Mouse (Mus musculus) gastrocnemius, postnatal 25 days (tissue): ENCODE results near the gene Epp13. TPM values are rescaled to one million over a fixed set of nuclear protein-coding genes. Genes with fewer than 3 reads are reported as not detected.
A peak's percentile ranks its signal among the peaks of the same experiment; 100 is the strongest.
"Not testable (repeated sequence)": the region's sequence is repeated elsewhere in the genome, so short reads cannot be mapped to it uniquely, and the experiment has no call there.

Experiments
- DNase-seq: peaks from one replicate; pipeline ENCODE4 v3.0.0; 2022
- long read RNA-seq, 2 experiments: library from polyadenylated mRNA; stranded (forward); transcript quantifications; one replicate each; pipeline ENCODE4 v2.0.0; 2021
- total RNA-seq, 2 experiments: library from RNA; stranded (reverse); gene quantifications; 1 replicate in 1 of 2; 2 replicates in 1 of 2; pipeline ENCODE4 v1.2.3; 2021

The Epp13 gene
- not detected for total RNA-seq
- long read RNA-seq, experiment 1, result 0 reads
- long read RNA-seq, experiment 2, result 0 reads

DNA sequence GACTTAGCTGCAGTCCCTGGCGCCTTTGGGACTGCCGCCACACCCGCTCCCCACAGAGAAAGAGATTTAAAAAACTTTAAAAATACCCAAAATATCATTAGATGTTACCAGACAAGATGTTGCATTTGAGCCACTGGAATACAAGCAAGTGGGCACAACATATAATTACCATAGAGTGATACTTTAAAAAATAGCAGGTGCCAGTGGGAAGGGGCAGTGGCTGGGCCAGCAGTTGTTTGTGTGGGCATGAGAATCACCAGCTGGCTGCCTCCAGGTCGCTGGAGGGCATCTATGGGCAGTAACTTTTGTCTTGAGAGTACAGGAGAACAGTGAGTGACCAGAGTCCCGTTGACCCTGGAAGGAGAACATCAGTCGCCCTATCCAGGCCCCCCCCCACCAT is at the start of gene Epp13:
TSS of gene Epp13 (plus strand) at position 301 of the 400 bp plus-strand sequence.
- no peak for DNase-seq

DNA sequence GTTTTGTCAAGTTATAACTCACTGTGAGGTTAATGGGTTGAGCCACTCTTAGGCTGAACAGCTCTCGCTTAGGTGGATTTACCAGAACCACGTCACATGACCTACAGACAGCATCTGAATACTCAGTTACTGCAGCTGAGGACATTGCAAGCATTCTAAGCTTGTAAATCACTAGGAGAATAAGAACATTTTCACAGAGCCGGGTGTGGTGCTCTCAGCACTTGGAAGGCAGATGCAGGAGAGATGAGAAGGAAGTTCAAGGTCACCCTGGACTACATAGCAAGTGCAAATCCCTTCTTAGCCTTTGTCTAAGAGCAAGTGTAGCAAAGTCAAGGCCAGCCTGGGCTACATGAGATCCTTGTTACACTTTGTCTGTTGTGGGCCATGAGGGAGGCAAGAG is 48.3 kb upstream of the Epp13 start:
- no peak for DNase-seq

DNA sequence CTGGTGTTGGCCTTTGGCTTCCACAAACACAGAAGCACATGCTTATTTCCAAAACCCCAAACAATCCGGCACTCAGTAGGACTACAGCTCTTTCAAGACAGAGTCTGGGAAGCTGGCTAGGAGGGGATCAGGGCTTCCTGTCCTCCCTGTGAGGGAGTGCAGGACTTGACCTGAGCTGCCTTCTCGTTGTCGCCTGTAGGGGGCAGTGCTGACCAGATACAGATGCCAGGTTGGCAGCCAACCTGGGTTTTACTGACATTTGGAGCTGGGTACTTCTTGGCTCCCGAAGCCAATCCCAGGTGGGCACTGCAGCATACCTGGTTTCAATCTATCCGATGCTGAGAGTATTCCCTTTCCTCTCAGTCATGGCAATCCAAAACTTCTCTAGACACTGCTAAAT is 39.4 kb upstream of the Epp13 start:
- no peak for DNase-seq

DNA sequence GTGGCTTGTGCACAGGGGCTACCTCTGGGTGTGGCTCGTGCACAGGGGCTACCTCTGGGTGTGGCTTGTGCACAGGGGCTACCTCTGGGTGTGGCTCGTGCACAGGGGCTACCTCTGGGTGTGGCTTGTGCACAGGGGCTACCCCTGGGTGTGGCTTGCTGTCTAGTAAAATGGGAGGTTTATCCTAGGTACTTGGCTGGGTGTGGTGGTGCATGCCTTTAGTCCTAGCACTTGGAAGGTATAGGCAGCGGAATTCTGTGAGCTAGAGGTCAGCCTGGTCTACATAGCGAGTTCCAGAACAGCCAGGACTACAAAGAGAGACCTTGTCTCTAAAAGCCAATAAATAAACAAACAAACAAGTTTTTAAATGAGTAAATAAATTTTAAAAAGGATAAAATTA is 37.8 kb upstream of the Epp13 start:
- DNase-seq, result not testable (repeated sequence)

DNA sequence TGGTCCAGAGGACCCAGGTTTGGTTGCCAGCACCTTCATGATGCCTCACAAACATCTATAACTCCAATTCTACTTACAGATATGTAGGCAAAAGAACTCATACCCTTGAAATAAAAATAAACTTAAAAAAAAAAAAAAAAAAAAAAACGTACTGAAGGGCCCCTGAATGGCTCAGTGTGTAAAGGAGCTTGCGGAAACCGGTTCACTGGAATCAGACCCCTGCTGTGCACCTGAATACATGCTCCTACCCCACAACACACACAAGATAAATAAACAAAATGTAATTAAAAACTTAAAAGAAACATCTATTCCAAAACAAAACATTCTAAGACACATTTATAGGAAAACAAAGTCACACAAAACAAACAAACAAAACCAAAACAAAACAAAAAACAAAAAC is 32.4 kb upstream of the Epp13 start:
- no peak for DNase-seq

DNA sequence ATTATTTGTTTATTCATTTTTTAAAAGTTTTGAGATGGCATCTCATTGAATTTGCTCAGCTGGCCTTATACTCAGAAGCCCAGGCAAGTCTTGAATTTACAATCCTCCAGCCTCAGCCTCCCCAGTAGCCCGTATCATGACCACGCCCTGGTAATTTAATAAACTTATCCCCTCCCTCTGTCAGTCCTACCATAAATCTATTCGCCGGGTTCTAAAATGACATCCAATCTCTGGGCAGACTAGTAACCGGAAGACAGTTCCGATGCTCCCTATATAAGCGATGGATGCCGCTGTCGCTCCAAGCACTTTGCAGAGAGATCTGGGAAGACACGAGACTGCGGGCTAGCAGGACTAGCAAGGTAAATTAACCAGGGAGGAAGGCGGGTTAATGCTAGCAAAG is 30.5 kb upstream of the Epp13 start, which contains the start of gene Zscan5b:
TSS of gene Zscan5b (plus strand) at position 301 of the 400 bp plus-strand sequence.
- no peak for DNase-seq

DNA sequence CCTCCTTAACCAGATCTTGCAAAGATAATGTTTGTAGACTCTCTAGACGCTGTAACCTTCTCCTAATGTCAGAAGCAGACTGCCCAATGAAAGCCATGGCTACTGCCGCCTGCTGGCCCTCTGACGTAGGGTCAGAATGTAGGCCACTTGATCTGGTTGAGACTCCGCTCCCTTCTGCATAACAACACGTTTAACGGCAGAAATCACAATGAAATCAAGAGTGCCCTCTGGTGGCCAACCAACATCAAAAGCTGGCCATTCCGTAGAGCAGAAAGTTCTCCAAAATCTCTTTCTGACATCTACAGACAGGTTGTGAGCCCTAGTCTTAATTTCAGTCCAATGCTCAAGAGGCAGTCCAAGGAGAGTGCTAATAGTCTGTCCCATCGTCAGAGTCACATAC is 24.0 kb upstream of the Epp13 start:
- DNase-seq, result not testable (repeated sequence)

DNA sequence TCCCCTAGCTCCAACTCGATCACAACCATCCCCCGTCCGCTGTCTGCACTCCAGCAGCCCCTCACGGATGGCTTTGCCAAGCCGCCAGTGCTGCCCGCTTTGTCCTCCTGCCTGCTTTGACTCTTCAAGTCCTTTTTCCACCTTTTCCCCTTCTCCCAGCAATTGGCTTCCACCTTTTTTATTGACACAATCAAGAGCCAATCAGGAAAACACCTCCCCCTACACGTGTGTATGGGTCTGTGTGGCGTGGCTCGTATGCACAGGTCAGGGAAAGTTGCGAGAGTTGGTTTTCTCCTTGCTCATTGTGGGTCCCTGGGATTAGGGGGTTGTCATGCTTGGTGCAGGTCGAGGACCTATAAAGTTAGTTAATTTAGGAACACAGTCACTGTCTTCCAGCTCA is 12.7 kb upstream of the Epp13 start:
- no peak for DNase-seq

DNA sequence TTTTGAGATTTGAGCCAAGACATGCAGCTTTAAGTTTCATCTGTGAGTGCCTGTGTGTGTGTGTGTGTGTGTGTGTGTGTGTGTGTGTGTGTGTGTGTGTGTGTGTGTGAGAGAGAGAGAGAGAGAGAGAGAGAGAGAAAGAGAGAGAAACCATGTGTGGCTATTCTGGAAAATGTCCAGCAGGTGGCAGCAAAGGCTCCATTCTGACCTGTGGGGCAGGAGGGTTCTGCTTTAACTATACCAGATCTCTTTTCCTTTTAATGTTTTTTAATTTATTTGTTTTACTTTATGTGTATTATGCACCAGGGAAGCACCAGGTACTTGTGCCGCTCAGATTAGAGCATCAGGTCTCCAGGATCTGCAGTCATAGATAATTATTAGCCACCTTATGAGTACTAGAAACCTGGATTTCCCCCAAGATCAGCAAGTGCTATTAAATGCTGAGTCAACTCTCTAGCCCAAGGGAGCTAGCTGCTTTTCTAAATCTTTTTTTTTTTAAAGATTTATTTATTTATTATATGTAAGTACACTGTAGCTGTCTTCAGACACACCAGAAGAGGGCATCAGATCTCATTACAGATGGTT is 11.6 kb upstream of the Epp13 start:
- DNase-seq, result not testable (repeated sequence)

DNA sequence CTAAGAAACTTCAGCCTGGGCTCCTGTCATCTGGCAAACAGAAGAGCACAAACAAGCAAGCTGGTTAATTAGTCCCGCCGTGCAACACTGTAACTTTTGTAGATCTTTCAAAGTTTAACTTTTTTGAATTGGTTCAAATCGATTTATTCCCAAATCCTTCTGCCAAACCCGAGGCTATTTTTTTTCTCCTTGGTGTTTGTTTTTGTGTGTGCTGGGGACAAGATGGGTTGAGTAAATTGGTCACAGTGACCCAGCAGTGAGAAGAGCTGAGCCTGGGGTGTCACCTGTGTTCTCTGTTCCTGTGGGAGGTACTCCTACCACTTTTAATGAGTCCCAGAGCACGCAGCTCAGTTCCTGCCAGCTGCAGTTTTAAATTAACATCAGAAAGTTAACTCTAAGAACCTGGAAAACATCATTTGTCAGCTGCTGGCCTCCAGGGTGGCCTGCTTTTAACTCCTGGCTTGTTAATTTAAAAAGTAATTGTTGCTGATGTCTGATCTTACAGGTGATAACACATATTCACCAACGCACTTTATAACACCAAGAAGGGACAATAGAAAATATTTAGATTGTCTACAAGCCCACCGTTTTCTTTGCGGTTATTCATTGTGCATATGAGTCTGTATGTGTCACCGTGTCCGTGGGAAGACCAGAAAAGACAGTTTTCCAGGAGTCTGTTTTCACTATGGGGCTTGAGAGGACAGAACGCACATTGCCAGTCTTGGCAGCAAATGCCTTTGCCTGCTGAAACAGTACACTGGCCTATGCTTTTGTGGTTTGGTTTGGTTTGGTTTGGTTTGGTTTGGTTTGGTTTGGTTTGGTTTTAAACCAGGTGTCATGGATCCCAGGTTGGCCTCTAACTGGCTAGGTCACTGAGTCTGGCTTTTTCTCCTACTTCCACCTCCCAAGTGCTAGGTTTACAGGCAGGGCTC is 7.9 kb upstream of the Epp13 start:
- DNase-seq, result no peak

DNA sequence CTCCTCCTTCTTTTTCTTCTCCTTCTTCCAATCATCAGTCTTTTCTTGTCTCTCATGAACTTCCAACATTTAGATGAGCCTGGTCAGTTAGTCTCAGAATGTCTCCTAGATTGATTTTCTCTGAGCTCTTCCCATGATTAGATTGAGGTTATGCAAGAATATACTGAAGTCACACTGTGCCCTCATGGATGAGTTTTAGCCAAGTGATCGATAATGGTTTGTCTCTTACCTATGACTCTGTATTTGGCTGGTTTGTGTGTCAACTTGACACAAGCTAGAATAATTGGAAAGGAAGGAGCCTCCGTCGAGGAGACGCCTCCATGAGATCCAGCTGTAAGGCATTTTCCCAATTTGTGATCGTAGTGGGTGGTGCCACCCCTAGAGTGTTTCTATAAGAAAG is 1.9 kb downstream of the Epp13 start:
- no peak for DNase-seq

DNA sequence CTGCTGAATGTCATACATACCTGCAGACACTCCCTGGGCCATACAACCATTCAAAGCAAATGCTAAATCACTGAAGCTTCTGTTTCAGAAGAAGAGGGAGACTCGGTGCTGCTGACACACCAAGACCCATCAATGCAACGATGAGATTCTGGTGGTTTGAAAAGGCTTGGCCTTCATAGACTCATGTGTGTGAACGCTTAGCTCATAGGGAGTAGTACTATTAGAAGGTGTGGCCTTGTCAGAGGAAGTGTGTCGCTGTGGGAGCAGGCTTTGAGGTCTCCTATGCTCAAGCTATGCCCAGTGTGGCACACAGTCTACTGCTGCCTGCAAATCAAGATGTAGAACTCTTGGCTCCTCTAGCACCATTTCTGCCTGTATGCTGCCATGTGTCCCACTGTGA is 4.9 kb downstream of the Epp13 start:
- no peak for DNase-seq

DNA sequence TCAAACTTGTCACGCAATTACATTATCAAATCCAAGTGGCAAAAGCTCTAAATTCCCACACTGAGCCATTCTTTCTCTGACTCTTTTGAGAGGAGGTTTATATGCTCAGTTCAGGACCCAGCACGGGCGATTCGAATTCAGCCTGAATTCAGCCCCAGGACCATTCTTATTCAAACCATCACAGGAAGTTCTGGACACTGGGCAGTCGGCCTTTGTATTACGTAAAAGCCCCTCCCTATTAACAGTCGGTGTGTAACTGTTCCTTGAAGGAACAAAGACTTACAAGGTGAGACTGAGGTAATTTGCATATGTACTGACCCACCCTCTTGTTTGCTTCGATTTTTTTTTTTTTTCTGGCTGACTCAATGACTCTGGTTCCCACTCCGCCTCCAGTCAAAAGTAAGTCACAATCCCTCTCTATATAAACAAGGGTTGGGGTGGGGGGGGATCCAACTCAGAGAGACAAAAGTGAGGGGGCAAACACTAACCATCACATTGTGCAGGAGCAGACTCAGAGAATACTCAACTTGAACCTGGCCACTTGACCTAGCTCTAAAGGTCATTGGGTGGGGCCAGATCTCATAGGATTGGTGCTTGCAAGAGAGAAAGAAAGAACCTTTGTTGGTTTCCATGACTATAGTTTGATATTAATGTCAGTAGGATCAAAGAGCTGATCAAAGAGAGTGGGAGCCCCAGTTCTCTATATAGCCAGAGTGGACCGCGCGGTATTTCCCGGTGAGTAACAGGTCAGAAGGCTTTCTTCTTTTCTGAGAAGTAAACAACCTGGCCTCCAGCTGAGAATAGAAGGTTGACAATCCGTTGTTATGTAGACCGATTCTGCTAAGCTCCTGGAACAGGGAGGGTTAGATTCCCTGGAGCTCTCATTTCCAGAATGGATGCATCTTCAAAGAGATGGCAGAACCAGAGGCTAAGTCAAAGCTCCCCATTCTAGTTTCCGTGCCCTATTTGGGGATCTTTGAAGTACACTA is 6.0 kb downstream of the Epp13 start:
- no peak for DNase-seq

DNA sequence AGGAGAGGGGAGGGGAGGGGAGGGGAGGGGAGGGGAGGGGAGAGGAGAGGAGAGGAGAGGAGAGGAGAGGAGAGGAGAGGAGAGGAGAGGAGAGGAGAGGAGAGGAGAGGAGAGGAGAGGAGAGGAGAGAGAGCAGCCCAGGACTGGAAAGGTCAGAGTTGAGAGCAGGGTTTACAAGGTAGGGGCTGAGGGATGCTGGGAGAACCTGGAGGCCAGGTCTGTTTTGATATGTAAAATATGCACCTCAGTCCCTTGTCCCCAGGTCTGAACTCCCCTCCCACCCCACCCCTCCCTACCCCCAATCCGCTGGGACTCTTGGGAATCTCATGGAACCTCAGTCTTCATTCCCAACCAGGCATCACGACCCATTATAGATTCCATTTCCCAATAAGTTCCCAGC is 7.5 kb downstream of the Epp13 start:
- DNase-seq, result not testable (repeated sequence)

DNA sequence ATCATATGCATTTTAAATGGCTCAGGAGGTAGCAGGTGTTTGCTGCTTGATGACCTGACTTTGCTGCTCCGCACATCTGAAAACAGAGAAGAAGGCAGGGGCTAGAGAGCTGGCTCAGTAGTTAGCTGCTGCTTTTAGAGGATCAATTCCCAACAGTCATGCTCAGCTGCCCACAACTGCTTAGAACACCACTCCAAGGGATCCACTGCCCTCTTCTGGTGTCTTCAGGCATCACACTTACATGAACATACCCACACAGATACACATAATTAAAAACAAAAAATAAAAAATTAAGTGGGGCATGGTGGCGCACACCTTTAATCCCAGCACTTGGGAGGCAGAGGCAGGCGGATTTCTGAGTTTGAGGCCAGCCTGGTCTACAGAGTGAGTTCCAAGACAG is 9.6 kb downstream of the Epp13 start:
- no peak for DNase-seq

DNA sequence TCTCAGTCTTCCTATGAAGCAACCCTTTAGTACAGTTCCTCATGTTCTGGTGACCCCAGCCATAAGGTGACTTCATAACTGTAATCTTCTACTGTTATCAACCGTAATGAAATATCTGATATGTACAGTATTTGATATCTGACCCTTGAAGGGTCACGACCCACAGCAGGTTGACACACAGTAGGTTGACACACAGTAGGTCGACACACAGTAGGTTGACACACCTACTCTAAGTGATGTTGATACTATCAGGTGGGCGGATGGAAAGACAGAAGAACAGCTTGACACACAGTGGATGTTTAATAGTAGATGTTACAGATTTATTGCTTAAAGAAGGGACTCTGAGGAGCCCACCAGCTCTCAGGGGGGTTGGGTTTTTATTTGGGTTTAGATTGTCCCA is 10.5 kb downstream of the Epp13 start:
- no peak for DNase-seq

DNA sequence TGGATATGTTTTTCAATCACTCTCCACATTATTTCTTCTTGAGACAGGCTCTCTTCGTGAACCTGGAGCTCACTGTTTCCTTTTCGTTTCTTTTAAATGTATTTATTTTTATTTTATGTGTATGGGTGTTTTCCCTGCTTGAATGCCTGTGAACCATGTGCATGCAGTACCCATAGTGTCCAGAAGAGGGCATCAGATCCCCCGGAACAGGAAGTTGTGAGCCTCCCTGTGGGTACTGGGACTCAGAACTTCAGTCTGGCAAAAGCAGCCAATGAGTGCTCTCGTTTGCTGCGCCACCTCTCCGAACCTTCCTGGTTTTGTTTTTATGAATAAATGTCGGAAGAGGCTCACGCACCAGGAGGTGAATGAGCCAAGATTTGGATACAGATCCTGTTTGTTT is 13.2 kb downstream of the Epp13 start:
- no peak for DNase-seq

DNA sequence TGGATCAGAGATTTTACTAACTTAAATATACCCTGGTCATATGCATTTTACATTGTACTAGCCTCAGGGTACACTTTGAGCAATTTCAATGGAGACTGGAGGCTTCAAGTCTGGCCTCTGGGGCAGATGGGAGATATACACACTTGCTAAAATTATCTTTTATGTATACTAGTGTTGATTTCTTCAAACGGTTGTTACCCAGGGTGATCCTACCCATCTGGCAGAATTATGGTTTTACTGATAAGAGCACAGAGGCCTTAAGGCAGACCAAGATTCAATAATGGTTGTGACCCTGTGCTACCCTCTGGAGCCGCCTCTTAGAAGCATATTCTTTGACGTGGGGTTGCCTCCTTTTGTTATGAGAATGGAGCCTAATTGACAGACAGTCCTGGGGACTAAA is 25.4 kb downstream of the Epp13 start:
- DNase-seq, result no peak

DNA sequence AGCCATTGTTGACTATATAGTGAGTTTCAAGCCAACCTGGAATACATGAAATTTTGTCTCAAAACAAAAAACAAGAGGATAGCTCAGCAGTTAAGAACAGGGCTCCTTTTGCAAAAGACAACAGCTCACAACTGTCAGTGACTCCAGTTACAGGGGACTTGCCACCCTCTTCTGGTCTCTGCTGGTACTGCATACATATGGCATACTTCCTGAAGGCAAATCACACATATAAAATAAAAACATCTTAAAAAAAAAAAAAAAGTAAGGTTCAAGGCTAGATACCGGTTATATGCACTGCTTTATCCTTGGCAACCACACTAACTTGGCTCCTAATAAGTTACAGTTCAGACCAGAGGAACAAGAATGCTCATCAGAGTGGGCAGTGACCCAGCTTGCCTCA is 30.2 kb downstream of the Epp13 start:
- peak; percentile 29 for DNase-seq

DNA sequence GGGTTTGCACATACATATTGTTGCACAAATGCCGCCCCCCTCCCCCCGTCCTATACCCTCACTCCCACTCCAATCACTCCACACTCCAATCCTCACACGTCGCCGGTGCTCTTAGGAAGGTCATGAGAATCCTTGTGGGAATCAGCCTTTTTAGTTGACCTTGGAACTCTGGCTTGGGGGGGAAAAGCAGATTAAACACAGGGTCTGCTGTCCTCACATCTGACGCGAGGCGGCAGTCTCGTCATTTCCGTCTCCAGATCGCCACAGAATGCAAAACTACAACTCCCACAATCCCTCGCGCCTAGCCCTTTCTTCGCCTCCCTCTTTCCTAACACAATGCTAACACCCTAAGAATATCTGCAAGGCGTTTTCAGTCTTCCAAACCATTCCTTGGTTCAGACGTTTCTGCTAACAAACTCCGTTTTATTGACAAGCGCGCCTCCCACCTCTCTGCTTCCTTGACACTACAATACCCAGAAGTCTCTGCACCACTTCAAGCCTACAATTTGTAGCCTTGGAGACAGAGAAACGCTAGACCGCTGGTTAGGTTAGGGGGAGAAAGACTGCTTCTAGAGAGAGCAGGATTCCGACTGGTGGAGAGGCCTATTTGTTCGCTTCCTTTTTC is 31.1 kb downstream of the Epp13 start:
- peak; percentile 69 for DNase-seq

DNA sequence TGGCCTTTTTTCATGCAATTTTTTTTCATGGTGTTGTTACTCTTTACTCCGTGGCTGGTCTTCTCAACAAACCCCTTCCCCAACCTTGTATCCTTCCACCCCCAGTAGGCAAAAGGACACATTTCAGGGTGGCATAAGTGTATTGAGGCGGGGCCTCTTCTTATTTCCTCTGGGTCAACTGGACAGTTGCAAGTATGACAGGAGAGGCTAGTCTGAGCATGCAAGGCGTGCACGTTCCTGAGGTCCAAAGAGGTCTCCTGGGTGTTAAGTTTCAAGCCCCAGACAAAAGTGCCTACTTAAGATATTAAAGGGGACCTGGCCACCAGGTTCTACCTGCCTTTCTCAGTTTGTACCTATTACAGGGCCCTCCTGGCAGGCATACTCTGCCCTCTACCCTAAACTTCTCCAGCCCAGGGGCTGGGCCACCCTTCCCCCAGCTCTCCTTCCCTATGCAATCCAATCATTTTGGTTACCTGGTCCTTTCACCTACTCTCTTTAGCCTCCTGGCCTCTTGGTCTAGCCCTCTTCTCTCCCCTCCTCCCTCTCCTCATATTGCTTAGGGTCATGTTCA is 32.0 kb downstream of the Epp13 start:
- DNase-seq, result no peak

DNA sequence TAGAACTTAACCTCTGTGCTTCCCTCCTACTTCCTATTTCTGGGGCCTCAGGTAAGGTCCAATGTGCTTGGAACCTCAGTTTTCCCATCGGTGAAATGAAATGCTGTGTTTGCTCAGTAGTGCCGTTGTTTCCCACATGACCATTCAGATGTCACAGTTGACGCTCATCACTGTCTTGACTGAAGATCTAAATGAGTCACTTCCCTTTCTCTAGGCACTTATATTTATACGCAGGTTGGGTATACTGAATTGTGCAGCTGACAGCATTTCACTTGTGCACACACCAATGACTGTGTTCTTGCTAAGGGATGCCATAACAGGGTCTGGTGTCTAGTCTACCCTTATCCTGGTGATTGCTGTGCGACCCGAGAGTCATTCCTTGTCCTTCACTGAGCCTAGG is 32.9 kb downstream of the Epp13 start:
- DNase-seq, result no peak
